Mouse (Mus musculus) gastrocnemius, postnatal 14 days (tissue): ENCODE measurements around the gene Atp5b. TPM values are rescaled to one million over a fixed set of nuclear protein-coding genes. Genes with fewer than 3 reads are reported as not detected.

Source experiments
- DNase-seq: peaks from one replicate; pipeline ENCODE4 v3.0.0; 2021; ENCODE audit warnings: mixed read lengths
- intact Hi-C: fragments of 180-260 bp; cut with DNase I; formaldehyde crosslinking; loops from one replicate; pipeline ENCODE4 v1.15.1; 2025; ENCODE audit warnings: low total_unique reads
- total RNA-seq, 2 experiments: library from RNA; stranded (reverse); gene quantifications; 2 replicates each; pipeline ENCODE4 v1.2.3; 2021

Atp5b gene
- total RNA-seq, 2 experiments from 2014 or later: 3,648 to 4,448 TPM

- DNase-seq: no peak
- intact Hi-C loops: loop anchor here (5.0 to 10.0 kb wide), 2 partner anchors 51 to 94 kb away; no protein-coding TSS in a partner anchor
These were observed 10.6 kb downstream of the Atp5b start for GRCm38 (mm10) chr10:128093496-128094294.

GRCm38 (mm10) chr10:128094340-128094968, 11.4 kb downstream of the Atp5b start:
- intact Hi-C loops: loop anchor here (5.0 to 10.0 kb wide), 2 partner anchors 50 to 93 kb away; no protein-coding TSS in a partner anchor

GRCm38 (mm10) chr10:128095003-128095636, 12.0 kb downstream of the Atp5b start:
- intact Hi-C loops: loop anchor here (10.0 kb wide), 1 partner anchor 50 kb away; no protein-coding TSS in a partner anchor
- DNase-seq: no peak

More at GRCm38 (mm10) chr10:128094340-128094968, 11.4 kb downstream of the Atp5b start:
- DNase-seq: peak; percentile 82

- intact Hi-C loops: loop anchor here (10.0 kb wide), 1 partner anchor 48 kb away; no protein-coding TSS in a partner anchor
These were observed 13.2 kb downstream of the Atp5b start for GRCm38 (mm10) chr10:128096313-128096692.

GRCm38 (mm10) chr10:128096693-128097586, 13.9 kb downstream of the Atp5b start:
- peak; percentile 89 for DNase-seq
- intact Hi-C loops: loop anchor here (10.0 kb wide), 1 partner anchor 48 kb away; no protein-coding TSS in a partner anchor

More at GRCm38 (mm10) chr10:128096313-128096692, 13.2 kb downstream of the Atp5b start:
- no peak for DNase-seq

- intact Hi-C loops: loop anchor here (10.0 kb wide), 1 partner anchor 47 kb away; no protein-coding TSS in a partner anchor
These were observed 14.5 kb downstream of the Atp5b start for GRCm38 (mm10) chr10:128097587-128097971.

GRCm38 (mm10) chr10:128110103-128110761, 27.2 kb downstream of the Atp5b start:
- intact Hi-C loops: no loop called here
- no peak for DNase-seq

More at GRCm38 (mm10) chr10:128097587-128097971, 14.5 kb downstream of the Atp5b start:
- DNase-seq: peak; percentile 67

GRCm38 (mm10) chr10:128111227-128111626, 28.2 kb downstream of the Atp5b start:
- intact Hi-C loops: no loop called here
- DNase-seq: no peak

GRCm38 (mm10) chr10:128123833-128124232, 40.8 kb downstream of the Atp5b start:
- no peak for DNase-seq
- intact Hi-C loops: no loop called here

- no peak for DNase-seq
- intact Hi-C loops: no loop called here
These were observed 41.8 kb downstream of the Atp5b start for GRCm38 (mm10) chr10:128124831-128125230.

- DNase-seq: no peak
- intact Hi-C loops: no loop called here
These were observed 42.9 kb downstream of the Atp5b start for GRCm38 (mm10) chr10:128125951-128126350.

GRCm38 (mm10) chr10:128127497-128127896, 44.4 kb downstream of the Atp5b start:
- no peak for DNase-seq
- intact Hi-C loops: no loop called here

GRCm38 (mm10) chr10:128128143-128128542, 45.1 kb downstream of the Atp5b start:
- no peak for DNase-seq
- intact Hi-C loops: no loop called here

GRCm38 (mm10) chr10:128131297-128131696, 48.2 kb downstream of the Atp5b start:
- no peak for DNase-seq
- intact Hi-C loops: no loop called here

GRCm38 (mm10) chr10:128131812-128132211, 48.7 kb downstream of the Atp5b start:
- no peak for DNase-seq
- intact Hi-C loops: no loop called here

- intact Hi-C loops: no loop called here
These were observed 50.7 kb downstream of the Atp5b start for GRCm38 (mm10) chr10:128133650-128134332.

GRCm38 (mm10) chr10:128135374-128135773, 52.3 kb downstream of the Atp5b start:
- intact Hi-C loops: no loop called here
- DNase-seq: no peak

More at GRCm38 (mm10) chr10:128133650-128134332, 50.7 kb downstream of the Atp5b start:
- DNase-seq: no peak
